Mouse (Mus musculus) liver, embryonic 14.5 days (tissue): ENCODE results near the gene Tmem104.

ENCODE experiments used
- CTCF ChIP-seq: IDR thresholded peaks from 2 replicates; pipeline ENCODE4 v1.5.1; 2016; ENCODE audit warnings: antibody characterized with exemption, low read depth, control low read depth
- EP300 ChIP-seq: IDR thresholded peaks from 2 replicates; pipeline ENCODE4 v1.6.1; 2016; ENCODE audit warnings: antibody characterized with exemption, low read depth

DNA sequence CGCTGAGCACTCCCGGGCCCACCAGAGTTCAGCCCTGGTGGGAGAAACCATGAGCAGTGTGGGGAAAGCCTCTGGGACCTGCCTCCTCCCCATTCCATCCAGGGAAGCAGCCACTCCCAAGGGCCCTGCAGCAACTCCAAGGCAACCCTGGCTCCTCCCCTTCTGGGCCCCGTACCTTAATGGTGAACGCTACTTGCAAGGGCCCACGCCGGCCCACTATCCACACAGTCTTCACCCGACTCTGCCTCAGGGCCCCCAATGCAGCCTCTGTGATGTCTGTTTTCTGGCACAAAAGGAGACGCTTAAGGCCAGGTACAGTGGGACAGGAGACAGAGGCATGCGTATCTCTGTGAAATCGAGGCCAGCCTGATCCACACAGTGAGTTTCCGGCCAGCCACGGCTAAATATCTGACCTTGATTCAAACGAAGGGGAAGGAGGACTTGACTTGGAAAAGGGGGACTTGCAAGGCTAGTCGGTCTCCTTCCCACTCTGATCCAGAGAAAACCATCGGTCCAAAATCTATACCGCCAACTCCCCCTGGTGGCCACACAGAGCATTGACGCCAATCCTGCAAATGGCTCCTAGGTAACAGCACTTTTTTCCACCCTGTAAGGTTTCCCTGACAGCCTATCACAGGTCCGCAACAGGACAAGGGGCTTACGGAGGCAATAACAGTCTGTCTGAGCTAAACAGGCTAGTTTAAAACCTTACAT lies 83.0 kb downstream of the Tmem104 start:
- peak; percentile 96 for TF ChIP-seq CTCF
- no peak for TF ChIP-seq EP300
